Mouse (Mus musculus): ENCODE results near the gene Tssc4.

DNA sequence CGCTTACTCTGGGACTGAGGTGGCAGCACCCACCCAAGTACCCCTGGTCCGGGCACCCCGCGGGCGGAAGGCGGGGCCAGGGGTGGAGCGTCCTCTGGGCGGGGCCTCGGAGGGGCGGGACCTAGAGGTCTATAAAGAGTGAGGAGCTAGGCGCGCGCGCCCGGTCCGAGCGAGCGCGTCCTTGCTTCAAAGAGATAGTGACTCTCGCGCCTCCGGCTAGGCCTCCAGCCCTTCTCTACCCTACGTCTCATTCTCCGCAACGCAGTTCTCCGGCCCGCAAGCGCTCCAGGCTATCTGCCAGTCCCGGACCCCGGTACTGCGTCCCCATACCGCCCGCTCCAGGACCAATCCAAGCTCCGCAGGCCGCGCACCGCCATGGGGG, 16.4 kb upstream of the Tssc4 start, which contains the start of gene Cd81:
- TF ChIP-seq GATA1 (IDR thresholded peaks at IDR 0.05; ENCODE audit: borderline replicate concordance, low read length) (no peak), FLI1 (IDR thresholded peaks at IDR 0.05; ENCODE audit: low read length) (no peak)

Measured in megakaryocyte, embryonic 14.5 days (primary cell).